Mouse (Mus musculus): ENCODE results near the gene 1700123O20Rik.

DNA sequence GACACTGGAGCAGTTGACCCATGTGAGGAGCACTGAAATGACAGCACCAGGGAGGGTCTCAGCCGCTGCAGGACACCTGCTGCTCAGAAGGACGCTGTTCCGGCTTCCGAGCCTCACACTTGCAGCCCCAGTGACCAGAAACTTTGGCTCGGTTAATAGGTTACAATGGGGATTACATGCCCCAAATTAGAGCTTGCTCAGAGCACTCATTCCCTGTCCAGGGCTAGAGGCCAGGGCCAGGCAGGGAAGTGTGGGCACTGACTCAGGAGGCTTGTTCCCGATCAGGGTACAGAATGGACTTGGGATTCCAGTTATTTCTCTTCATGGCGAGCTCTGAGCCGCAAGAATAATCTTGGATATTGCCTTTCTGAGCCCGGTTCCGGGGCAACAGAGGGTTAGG is 51.6 kb downstream of the 1700123O20Rik start:
- no peak for TF ChIP-seq POLR2A (IDR thresholded peaks at IDR 0.05; ENCODE audit: insufficient read depth, low read depth, low read length)
- no peak for TF ChIP-seq CTCF (IDR thresholded peaks at IDR 0.05; ENCODE audit: insufficient read depth, low read depth, low read length)

All from olfactory bulb, adult 2 months (tissue).